Mouse (Mus musculus) brain, embryonic 14.5 days (tissue): ENCODE measurements around the gene Runx2. TPM values are rescaled to one million over a fixed set of nuclear protein-coding genes. Genes with fewer than 3 reads are reported as not detected.

Experiments
- DNase-seq: peaks from one replicate; pipeline ENCODE4 v3.0.0-alpha.2; 2011; ENCODE audit warnings: low read depth
- CTCF ChIP-seq: fragments of 200-500 bp; IDR thresholded peaks from 2 replicates; pipeline ENCODE4 v1.5.1; 2012; ENCODE audit warnings: inconsistent platforms, mild to moderate bottlenecking, moderate library complexity, borderline replicate concordance; ENCODE audit not compliant: insufficient read depth, insufficient read length; ENCODE audit errors: extremely low read depth
- POLR2A ChIP-seq: fragments of 200-500 bp; IDR thresholded peaks from 2 replicates; pipeline ENCODE4 v1.6.1; 2012; ENCODE audit warnings: mild to moderate bottlenecking, inconsistent platforms, borderline replicate concordance; ENCODE audit not compliant: poor library complexity, insufficient read depth, insufficient read length, severe bottlenecking; ENCODE audit errors: extremely low read depth
- polyA plus RNA-seq: library from polyadenylated mRNA; depleted of rRNA; stranded (reverse); fragments of >200 nt; gene quantifications from 2 replicates; pipeline ENCODE4 v1.2.3, GENCODE M21; 2012

The Runx2 gene
- polyA plus RNA-seq, 1 experiment, result 2.6 TPM

- TF ChIP-seq POLR2A (no peak), CTCF (no peak)
Observed at GRCm38 (mm10) chr17:44745378-44745777, 69.2 kb downstream of the Runx2 start.

GRCm38 (mm10) chr17:44743780-44744179, 70.8 kb downstream of the Runx2 start:
- TF ChIP-seq POLR2A (no peak), CTCF (peak; percentile 47; the same call in 1 of the 2 replicates)
- DNase-seq, result no peak

More at GRCm38 (mm10) chr17:44745378-44745777, 69.2 kb downstream of the Runx2 start:
- DNase-seq, result no peak

- TF ChIP-seq POLR2A (no peak), CTCF (no peak)
- no peak for DNase-seq
Observed at GRCm38 (mm10) chr17:44742246-44742645, 72.4 kb downstream of the Runx2 start.

- no peak for DNase-seq
Observed at GRCm38 (mm10) chr17:44738121-44738637, 76.4 kb downstream of the Runx2 start.

GRCm38 (mm10) chr17:44737275-44738120, 77.1 kb downstream of the Runx2 start:
- TF ChIP-seq POLR2A, result no peak
- TF ChIP-seq CTCF, result no peak
- DNase-seq, result peak; percentile 39

More at GRCm38 (mm10) chr17:44738121-44738637, 76.4 kb downstream of the Runx2 start:
- TF ChIP-seq POLR2A (no peak), CTCF (no peak)

GRCm38 (mm10) chr17:44735991-44736561, 78.5 kb downstream of the Runx2 start:
- 0 out of 2 replicates have a peak, but pooled peaks have one; percentile 20 for TF ChIP-seq POLR2A
- TF ChIP-seq CTCF, result peak; percentile 21; the same call in 1 of the 2 replicates
- DNase-seq, result peak; percentile 86

- peak; percentile 61 for DNase-seq
- TF ChIP-seq POLR2A (no peak), CTCF (no peak)
Observed at GRCm38 (mm10) chr17:44735223-44735990, 79.2 kb downstream of the Runx2 start.

GRCm38 (mm10) chr17:44734501-44735222, 79.9 kb downstream of the Runx2 start:
- DNase-seq, result peak; percentile 50
- TF ChIP-seq CTCF, result no peak
- TF ChIP-seq POLR2A, result no peak

GRCm38 (mm10) chr17:44733544-44734310, 80.9 kb downstream of the Runx2 start:
- no peak for TF ChIP-seq POLR2A
- TF ChIP-seq CTCF, result no peak
- peak; percentile 36 for DNase-seq

- TF ChIP-seq POLR2A, result no peak
- TF ChIP-seq CTCF, result no peak
- DNase-seq, result no peak
Observed at GRCm38 (mm10) chr17:44728464-44728863, 86.1 kb downstream of the Runx2 start.

GRCm38 (mm10) chr17:44727675-44728074, 86.9 kb downstream of the Runx2 start:
- no peak for DNase-seq
- no peak for TF ChIP-seq CTCF
- TF ChIP-seq POLR2A, result no peak
